Mouse (Mus musculus) heart, embryonic 11.5 days (tissue): Measurements from ENCODE around the gene Pfkfb3. TPM values are rescaled to one million over a fixed set of nuclear protein-coding genes. Genes with fewer than 3 reads are reported as not detected.
A peak's percentile ranks its signal among the peaks of the same experiment; 100 is the strongest.
"Not testable (repeated sequence)": the region's sequence is repeated elsewhere in the genome, so short reads cannot be mapped to it uniquely, and the experiment has no call there.

ENCODE experiments used
- ATAC-seq: fragments of 200-750 bp; cut with Nextera tagmentation; replicated peaks from 2 replicates; pipeline ENCODE4 v1.8.0; 2017; ENCODE audit warnings: moderate library complexity; ENCODE audit not compliant: insufficient number of reproducible peaks, low FRiP score, low TSS enrichment
- H3K27ac ChIP-seq: fragments of 300-500 bp; sonication (generic); 2 replicates; pipeline ENCODE4 v1.5.1; 2014; ENCODE audit warnings: mild to moderate bottlenecking, low read depth, low read length
- H3K27me3 ChIP-seq: fragments of 300-500 bp; sonication (generic); 2 replicates; pipeline ENCODE4 v1.6.1; 2014; ENCODE audit warnings: mild to moderate bottlenecking, low read length, mixed read lengths; ENCODE audit not compliant: control insufficient read depth, insufficient read depth
- H3K36me3 ChIP-seq: fragments of 300-500 bp; sonication (generic); 2 replicates; pipeline ENCODE4 v1.6.1; 2014; ENCODE audit warnings: mild to moderate bottlenecking, low read length, moderate library complexity, mixed read lengths; ENCODE audit not compliant: control insufficient read depth, insufficient read depth
- H3K4me1 ChIP-seq: fragments of 300-500 bp; sonication (generic); 2 replicates; pipeline ENCODE4 v1.6.1; 2014; ENCODE audit warnings: low read length; ENCODE audit not compliant: control insufficient read depth, insufficient read depth
- H3K4me2 ChIP-seq: fragments of 300-500 bp; sonication (generic); 2 replicates; pipeline ENCODE4 v1.6.1; 2014; ENCODE audit warnings: mild to moderate bottlenecking, moderate library complexity
- H3K4me3 ChIP-seq: fragments of 300-500 bp; sonication (generic); 2 replicates; pipeline ENCODE4 v1.5.1; 2014; ENCODE audit warnings: low read depth, low read length
- H3K9ac ChIP-seq: fragments of 300-500 bp; sonication (generic); 2 replicates; pipeline ENCODE4 v1.6.1; 2014; ENCODE audit warnings: mild to moderate bottlenecking, low read depth, low read length, moderate library complexity
- H3K9me3 ChIP-seq: fragments of 300-500 bp; sonication (generic); replicated peaks from 2 replicates; pipeline ENCODE4 v1.6.1; 2016; ENCODE audit warnings: low read length; ENCODE audit not compliant: control insufficient read depth
- WGBS: fragments of 180-500 bp; shearing (Covaris S2); extraction: QIAGEN DNeasy Blood & Tissue Kit; methylation state at CpG from one replicate; pipeline ENCODE4 v1.1.7; 2014; ENCODE audit not compliant: insufficient replicate concordance; 5-methylcytosine and 5-hydroxymethylcytosine counted together
- polyA plus RNA-seq: library from polyadenylated mRNA; unstranded; fragments of >200 nt; fragmentation: Nextera tagmentation; extraction: Ambion mirVana; gene quantifications from 2 replicates; pipeline ENCODE4 v1.2.1, GENCODE M21; 2014

Pfkfb3 gene
- polyA plus RNA-seq, 1 experiment from 2014 or later: 17.0 TPM

- H3K9me3 ChIP-seq: no peaks in the 10 kb centered on the region
- WGBS: 4% methylated on average over 1 of the region's 1 CpGs
- no peak overlapping the region for H3K27ac ChIP-seq
- no peak overlapping the region for H3K9ac ChIP-seq
- no peaks in the 10 kb centered on the region for H3K36me3 ChIP-seq
- H3K27me3 ChIP-seq: no peaks in the 10 kb centered on the region
- no peak for ATAC-seq
- peaks cover 8% of the 10 kb centered on the region; the same call in 1 of the 2 replicates for H3K4me1 ChIP-seq
- H3K4me3 ChIP-seq: no peak overlapping the region
- H3K4me2 ChIP-seq: no peak overlapping the region
Measured at GRCm38 (mm10) chr2:11545380-11545779, 8.5 kb downstream of the Pfkfb3 start.

GRCm38 (mm10) chr2:11544342-11544741 lies 9.5 kb downstream of the Pfkfb3 start:
- no peak for ATAC-seq
- no peak overlapping the region for H3K9ac ChIP-seq
- H3K27ac ChIP-seq: no peak overlapping the region
- no peaks in the 10 kb centered on the region for H3K36me3 ChIP-seq
- no peaks in the 10 kb centered on the region for H3K9me3 ChIP-seq
- H3K4me3 ChIP-seq: no peak overlapping the region
- H3K27me3 ChIP-seq: no peaks in the 10 kb centered on the region
- peaks cover 8% of the 10 kb centered on the region; the same call in 1 of the 2 replicates for H3K4me1 ChIP-seq
- H3K4me2 ChIP-seq: no peak overlapping the region
- WGBS: 60% methylated on average over 5 of the region's 5 CpGs

GRCm38 (mm10) chr2:11543158-11543557 lies 10.7 kb downstream of the Pfkfb3 start:
- Histone ChIP-seq H3K36me3 (no peaks in the 10 kb centered on the region), H3K9me3 (no peaks in the 10 kb centered on the region), H3K9ac (no peak overlapping the region), H3K4me2 (no peak overlapping the region), H3K27ac (no peak overlapping the region), H3K4me3 (no peak overlapping the region), H3K27me3 (no peaks in the 10 kb centered on the region), H3K4me1 (peaks cover 8% of the 10 kb centered on the region; the same call in 1 of the 2 replicates)
- 71% methylated on average over 7 of the region's 7 CpGs for WGBS
- ATAC-seq: no peak

GRCm38 (mm10) chr2:11542640-11543039 lies 11.2 kb downstream of the Pfkfb3 start:
- Histone ChIP-seq H3K27ac (no peak overlapping the region), H3K4me3 (no peak overlapping the region), H3K36me3 (no peaks in the 10 kb centered on the region), H3K27me3 (no peaks in the 10 kb centered on the region), H3K9me3 (no peaks in the 10 kb centered on the region), H3K4me2 (no peak overlapping the region), H3K4me1 (peaks cover 8% of the 10 kb centered on the region; the same call in 1 of the 2 replicates), H3K9ac (no peak overlapping the region)
- ATAC-seq: no peak; the same call in 1 of the 2 replicates
- WGBS: 74% methylated on average over 1 of the region's 1 CpGs

GRCm38 (mm10) chr2:11542121-11542520 lies 11.8 kb downstream of the Pfkfb3 start:
- no peak overlapping the region for H3K27ac ChIP-seq
- 100% methylated on average over 1 of the region's 1 CpGs for WGBS
- no peak overlapping the region for H3K4me2 ChIP-seq
- H3K4me1 ChIP-seq: peaks cover 8% of the 10 kb centered on the region; the same call in 1 of the 2 replicates
- no peaks in the 10 kb centered on the region for H3K27me3 ChIP-seq
- ATAC-seq: no peak
- H3K9ac ChIP-seq: no peak overlapping the region
- H3K4me3 ChIP-seq: no peak overlapping the region
- no peaks in the 10 kb centered on the region for H3K36me3 ChIP-seq
- no peaks in the 10 kb centered on the region for H3K9me3 ChIP-seq

- not testable (repeated sequence) for H3K4me2 ChIP-seq, ATAC-seq, H3K4me3 ChIP-seq, H3K4me1 ChIP-seq, H3K9ac ChIP-seq, H3K27me3 ChIP-seq, H3K9me3 ChIP-seq, H3K27ac ChIP-seq, H3K36me3 ChIP-seq
- 18% methylated on average over 1 of the region's 1 CpGs for WGBS
Measured at GRCm38 (mm10) chr2:11541528-11541927, 12.3 kb downstream of the Pfkfb3 start.

GRCm38 (mm10) chr2:11535966-11536365 lies 17.9 kb downstream of the Pfkfb3 start:
- no peaks in the 10 kb centered on the region for H3K27me3 ChIP-seq
- H3K27ac ChIP-seq: no peak overlapping the region
- no peaks in the 10 kb centered on the region for H3K9me3 ChIP-seq
- peak overlapping the region; percentile 71 for H3K4me2 ChIP-seq
- WGBS: 66% methylated on average over 8 of the region's 8 CpGs
- H3K4me1 ChIP-seq: peaks cover 4% of the 10 kb centered on the region; the same call in 1 of the 2 replicates
- ATAC-seq: no peak
- peak overlapping the region; percentile 49; the same call in 1 of the 2 replicates for H3K9ac ChIP-seq
- H3K4me3 ChIP-seq: peak overlapping the region; percentile 55
- H3K36me3 ChIP-seq: no peaks in the 10 kb centered on the region

GRCm38 (mm10) chr2:11535412-11535928 lies 18.4 kb downstream of the Pfkfb3 start:
- H3K4me1 ChIP-seq: peaks cover 4% of the 10 kb centered on the region; the same call in 1 of the 2 replicates
- H3K4me3 ChIP-seq: peak overlapping the region; percentile 55
- peak overlapping the region; percentile 49 for H3K9ac ChIP-seq
- no peaks in the 10 kb centered on the region for H3K9me3 ChIP-seq
- H3K27me3 ChIP-seq: no peaks in the 10 kb centered on the region
- H3K27ac ChIP-seq: no peak overlapping the region
- no peaks in the 10 kb centered on the region for H3K36me3 ChIP-seq
- ATAC-seq: peak; percentile 95
- under 1% methylated on average over 32 of the region's 32 CpGs for WGBS
- H3K4me2 ChIP-seq: peak overlapping the region; percentile 71

GRCm38 (mm10) chr2:11534826-11535225 lies 19.1 kb downstream of the Pfkfb3 start:
- peak overlapping the region; percentile 55 for H3K4me3 ChIP-seq
- peak overlapping the region; percentile 34; the same call in 1 of the 2 replicates for H3K9ac ChIP-seq
- H3K27ac ChIP-seq: no peak overlapping the region
- H3K4me2 ChIP-seq: peak overlapping the region; percentile 71
- peaks cover 4% of the 10 kb centered on the region; the same call in 1 of the 2 replicates for H3K4me1 ChIP-seq
- no peaks in the 10 kb centered on the region for H3K9me3 ChIP-seq
- H3K36me3 ChIP-seq: no peaks in the 10 kb centered on the region
- no peaks in the 10 kb centered on the region for H3K27me3 ChIP-seq
- 18% methylated on average over 10 of the region's 10 CpGs for WGBS
- no peak for ATAC-seq
